Mouse (Mus musculus) monocyte, adult 59 days (primary cell): ENCODE data around the gene Vmn1r196. TPM values are rescaled to one million over a fixed set of nuclear protein-coding genes. Genes with fewer than 3 reads are reported as not detected.

Experiments
- total RNA-seq, 2 experiments: library from RNA; stranded (reverse); gene quantifications; one replicate each; pipeline ENCODE4 v1.2.4; 2023

The Vmn1r196 gene
- total RNA-seq, result not detected

DNA sequence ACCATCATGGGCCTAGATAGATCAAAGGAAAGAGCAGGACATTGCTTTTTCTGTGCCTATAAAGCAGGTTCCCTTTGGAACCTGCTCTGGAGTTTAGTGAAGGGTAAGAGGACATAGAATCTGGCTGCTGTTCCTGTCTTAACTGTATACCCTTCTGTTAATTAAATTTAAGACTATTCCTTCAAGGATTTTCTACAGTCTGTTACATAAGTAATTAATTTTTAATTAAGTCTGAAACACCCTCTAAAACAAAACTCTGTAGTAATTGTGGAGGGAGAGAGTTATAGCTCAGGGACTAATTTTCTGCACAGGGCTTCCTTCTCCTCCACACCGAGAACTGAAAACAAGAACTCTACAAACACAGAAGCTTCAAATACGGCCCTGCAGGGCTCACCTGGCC is at the start of gene Vmn1r196:
Vmn1r196 (plus strand) TSS at position 301 of the 400 bp plus-strand sequence.

GRCm38 (mm10) chr13:22243915-22244314 is 45.8 kb upstream of the Vmn1r196 start, which contains the start of gene Vmn1r194:
Gene Vmn1r194 (plus strand): TSS chr13:22244215.

GRCm38 (mm10) chr13:22270222-22270621 is 19.5 kb upstream of the Vmn1r196 start, which contains the start of gene Vmn1r195:
Gene Vmn1r195 (plus strand): TSS chr13:22270522.

DNA sequence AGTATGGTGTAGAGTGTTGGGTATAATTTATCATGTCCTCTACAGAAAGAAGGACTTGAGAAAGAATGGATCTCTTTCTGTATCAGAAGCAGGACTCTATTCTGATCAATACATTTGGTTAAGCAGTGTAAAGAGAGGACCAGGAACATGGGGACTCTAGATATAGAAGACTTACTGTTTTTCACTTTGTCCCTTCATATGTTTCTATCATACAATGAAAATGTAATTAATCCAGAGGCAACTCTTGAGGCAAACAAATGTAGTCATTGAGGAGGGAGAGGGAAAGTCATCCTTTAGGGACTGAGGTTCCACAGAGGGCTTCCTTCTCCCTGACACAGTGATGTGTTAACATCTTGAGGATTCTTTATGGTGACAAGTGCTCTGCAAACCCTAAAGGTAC is 34.6 kb downstream of the Vmn1r196 start, which contains the start of gene Vmn1r197:
Vmn1r197 (plus strand) TSS at position 301 of the 400 bp plus-strand sequence.

Other genes with a start within 250 kb of the Vmn1r196 start
- gene Hist1h4i, start 248.6 kb upstream of the Vmn1r196 start, total RNA-seq, result 100 to 1,000 TPM in 1 of 2 experiments, 10 to 100 TPM in 1; 97.7 to 127 TPM
- gene Hist1h2ag, start 247.0 kb upstream of the Vmn1r196 start, total RNA-seq, result 10 to 100 TPM; 48.0 to 57.6 TPM
- gene Hist1h2bj, start 246.7 kb upstream of the Vmn1r196 start, total RNA-seq, result 10 to 100 TPM; 87.4 to 91.5 TPM
- gene Vmn1r188, start 205.5 kb upstream of the Vmn1r196 start, total RNA-seq, result not detected
- not detected for gene Vmn1r189, start 184.1 kb upstream of the Vmn1r196 start, total RNA-seq
- gene Vmn1r191, start 106.0 kb upstream of the Vmn1r196 start, total RNA-seq, result not detected
- gene Vmn1r192, start 98.8 kb upstream of the Vmn1r196 start, total RNA-seq, result not detected
- not detected for gene Vmn1r193, start 66.8 kb upstream of the Vmn1r196 start, total RNA-seq
- gene Vmn1r194, start 45.7 kb upstream of the Vmn1r196 start, total RNA-seq, result not detected
- not detected for gene Vmn1r195, start 19.4 kb upstream of the Vmn1r196 start, total RNA-seq
- not detected for gene Vmn1r197, start 34.7 kb downstream of the Vmn1r196 start, total RNA-seq
- not detected for gene Vmn1r198, start 60.4 kb downstream of the Vmn1r196 start, total RNA-seq
- not detected for gene Vmn1r199, start 89.9 kb downstream of the Vmn1r196 start, total RNA-seq
- gene Vmn1r200, start 100.5 kb downstream of the Vmn1r196 start, total RNA-seq, result not detected
- not detected for gene Vmn1r201, start 182.0 kb downstream of the Vmn1r196 start, total RNA-seq
- not detected for gene Vmn1r202, start 215.5 kb downstream of the Vmn1r196 start, total RNA-seq
- gene Vmn1r203, start 228.2 kb downstream of the Vmn1r196 start, total RNA-seq, result not detected